Mouse (Mus musculus) layer of hippocampus, adult 2 months (tissue): ENCODE measurements at regions not wholly inside any gene's neighbourhood (a gene's known extent, or its start where the extent isn't known, plus 50 kb on each side); places are given as distances from the start of the nearest gene placed in this dataset.

ENCODE experiments used
- DNase-seq, 2 experiments: peaks; one replicate each; pipeline ENCODE4 v3.0.0; 2022; ENCODE audit warnings: low spot score in 2 of 2
- H3K27ac ChIP-seq: fragments of 200-600 bp; 2 replicates; pipeline ENCODE4 v1.8.1; 2022
- H3K4me3 ChIP-seq: fragments of 200-600 bp; 2 replicates; pipeline ENCODE4 v1.8.1; 2022; ENCODE audit warnings: mild to moderate bottlenecking
- CTCF ChIP-seq: fragments of 200-600 bp; conservative IDR thresholded peaks from 2 replicates; pipeline ENCODE4 v1.8.1; 2022; ENCODE audit warnings: antibody characterized with exemption, mild to moderate bottlenecking, moderate library complexity

DNA sequence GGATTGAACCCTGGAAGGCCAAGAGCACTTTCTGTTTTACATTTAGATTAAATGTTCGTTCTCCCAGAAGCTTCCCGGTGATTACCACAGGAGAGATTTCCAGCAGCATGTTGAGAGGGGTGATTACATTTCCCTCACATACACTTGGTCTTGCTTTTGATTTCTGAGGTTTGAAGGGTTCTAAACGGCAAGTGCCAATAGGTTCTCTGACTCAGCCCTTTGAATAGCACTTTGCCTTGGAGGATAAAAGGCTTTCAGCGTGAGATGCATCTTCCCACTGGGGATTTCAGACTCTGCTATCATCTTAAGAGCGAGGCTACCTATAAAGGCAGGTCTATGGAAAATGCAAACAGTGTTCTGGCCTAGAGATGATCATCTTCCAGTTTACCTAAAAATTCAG is 326.3 kb upstream of the Rgmb start:
- DNase-seq, result no peak
- no peak for TF ChIP-seq CTCF
- Histone ChIP-seq H3K4me3 (no peak overlapping the region), H3K27ac (no peak overlapping the region)

GRCm38 (mm10) chr17:16156596-16156995 is 325.8 kb upstream of the Rgmb start:
- Histone ChIP-seq H3K4me3 (no peak overlapping the region), H3K27ac (no peak overlapping the region)
- DNase-seq, result no peak
- TF ChIP-seq CTCF, result no peak

- no peak for DNase-seq
- no peak overlapping the region for H3K4me3 ChIP-seq
- H3K27ac ChIP-seq, result no peak overlapping the region
- no peak for TF ChIP-seq CTCF
Measured at GRCm38 (mm10) chr17:16155587-16155986, 324.7 kb upstream of the Rgmb start.
